Mouse (Mus musculus): ENCODE results near the gene Cyb5r3.
A peak's percentile ranks its signal among the peaks of the same experiment; 100 is the strongest.

The Cyb5r3 gene

DNA sequence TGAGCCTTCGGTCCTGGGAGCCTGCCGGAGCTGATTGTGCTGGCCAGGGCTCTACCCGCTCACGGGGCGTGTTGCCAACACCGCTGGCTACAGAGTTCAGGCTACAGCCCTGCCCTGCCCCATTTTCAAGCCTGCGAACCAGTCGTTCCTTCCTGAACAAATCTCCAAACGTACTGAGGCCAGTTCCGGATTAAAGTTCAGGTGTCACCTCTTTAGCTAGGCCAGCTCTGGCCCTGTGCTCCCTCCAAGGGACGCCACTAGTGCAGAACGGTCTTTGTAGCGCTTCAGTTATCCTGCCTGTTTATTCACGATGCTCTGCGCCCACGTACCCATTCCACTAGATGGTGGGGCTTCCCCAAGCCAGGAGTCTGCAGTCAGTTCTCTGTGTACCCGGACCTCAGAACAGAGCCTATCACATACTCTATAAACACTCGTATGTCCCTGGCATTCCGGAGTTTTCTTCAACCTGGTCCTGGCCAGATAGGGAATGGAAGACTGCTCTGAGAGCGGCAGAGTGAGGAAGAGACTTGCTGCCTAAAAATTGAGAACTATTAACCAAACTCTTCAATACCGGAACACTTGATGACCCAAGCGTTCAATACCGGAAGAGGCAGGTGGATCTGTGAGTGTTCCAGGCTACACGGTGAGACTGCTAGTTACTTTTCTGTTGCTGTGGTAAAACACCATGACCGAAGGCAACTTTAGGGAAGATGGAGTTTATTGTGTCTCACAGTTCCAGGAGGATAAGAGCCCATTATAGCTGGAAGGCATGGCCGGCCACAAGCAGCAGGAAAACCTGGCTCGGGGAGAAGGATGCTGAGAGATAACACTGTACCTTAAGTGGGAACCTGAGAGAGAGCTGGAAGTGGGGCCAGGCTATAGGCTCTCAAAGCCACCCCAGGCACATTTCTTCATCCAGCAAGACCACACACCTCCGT lies at the start of gene Cyb5r3:
TSS of gene Cyb5r3 (minus strand) at position 101 of the 938 bp plus-strand sequence.
- no peak for DNase-seq (ENCODE audit: low spot score in 2 of 2)

- DNase-seq (ENCODE audit: low spot score in 2 of 2): no peak
These were observed 49.3 kb upstream of the Cyb5r3 start for GRCm38 (mm10) chr15:83221721-83222120.

DNA sequence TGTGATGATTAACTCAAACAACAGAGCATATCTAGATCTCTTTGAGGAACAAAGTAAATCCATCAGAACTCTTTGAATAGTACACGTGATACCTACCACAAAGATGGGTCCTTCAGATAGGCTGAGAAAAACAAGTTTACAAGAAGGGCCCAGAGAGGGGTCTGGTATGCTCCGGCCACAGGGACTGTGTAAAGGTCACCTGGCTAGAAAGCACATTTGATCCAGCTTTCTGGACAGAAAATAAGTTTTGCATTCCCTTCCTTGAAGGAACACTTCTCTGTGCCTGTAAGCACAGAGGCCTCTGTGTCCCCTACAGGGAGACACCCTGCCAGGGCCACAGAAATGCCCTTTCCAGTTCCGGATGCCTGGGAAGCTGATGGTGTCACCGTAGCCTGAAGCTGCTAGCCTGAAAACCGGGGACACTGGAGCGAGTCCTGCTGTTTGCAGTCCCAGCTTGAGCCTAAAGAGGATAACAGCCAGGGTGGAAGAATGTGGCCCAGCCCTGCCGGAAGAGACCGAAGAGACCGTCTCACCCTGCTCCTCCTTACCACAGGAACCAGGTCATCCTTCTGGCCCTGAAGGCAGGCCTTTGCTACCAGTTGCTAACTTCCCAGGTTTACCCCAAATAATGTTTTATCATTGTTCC lies 48.1 kb upstream of the Cyb5r3 start:
- DNase-seq (ENCODE audit: low spot score in 2 of 2): no peak

DNA sequence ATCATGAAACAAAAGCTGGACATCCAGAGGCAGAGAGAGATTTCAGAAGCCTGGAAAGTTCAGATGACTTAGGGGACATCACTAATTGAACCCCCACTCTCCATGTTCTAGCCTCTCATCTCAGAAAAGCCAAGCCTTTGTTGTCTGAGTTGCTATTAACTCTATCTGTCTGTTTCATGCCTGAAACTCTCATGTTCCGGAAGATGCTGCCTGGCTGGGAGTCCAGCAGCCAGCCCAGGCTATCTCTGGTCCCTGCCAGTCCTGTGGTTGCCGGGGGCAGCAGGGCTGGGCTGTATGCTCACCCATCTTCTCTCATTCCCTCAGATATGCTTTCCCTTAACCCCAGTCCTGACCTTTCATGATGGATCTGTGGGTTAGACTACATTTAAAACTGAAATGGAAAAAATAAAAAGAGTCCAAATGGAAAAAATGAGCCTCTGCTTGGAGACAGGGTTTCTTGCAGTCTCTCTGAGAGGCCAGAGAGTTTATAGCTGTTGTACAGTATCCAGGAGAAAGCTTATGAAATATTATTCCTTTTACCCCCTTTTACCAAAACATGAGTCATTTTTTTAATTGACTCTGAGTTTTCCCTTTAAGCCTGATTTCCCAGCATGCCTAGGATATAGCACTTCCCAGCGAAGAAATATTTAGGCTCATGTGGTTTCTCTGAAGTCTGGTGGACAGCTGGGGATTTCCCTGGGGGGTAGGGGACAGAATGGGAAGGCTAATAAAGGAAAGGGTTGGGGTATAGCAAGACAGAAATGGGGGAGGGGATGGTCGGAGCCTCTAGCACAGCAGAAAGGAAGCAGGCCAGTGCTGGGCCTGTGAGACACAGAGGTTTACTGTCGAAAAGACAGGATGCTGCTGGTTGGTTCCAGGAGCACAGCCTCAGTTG lies 43.2 kb upstream of the Cyb5r3 start:
- no peak for DNase-seq (ENCODE audit: low spot score in 2 of 2)

GRCm38 (mm10) chr15:83210229-83210628 lies 37.8 kb upstream of the Cyb5r3 start:
- peak; percentile 48 to 56 for DNase-seq (ENCODE audit: low spot score in 2 of 2)

DNA sequence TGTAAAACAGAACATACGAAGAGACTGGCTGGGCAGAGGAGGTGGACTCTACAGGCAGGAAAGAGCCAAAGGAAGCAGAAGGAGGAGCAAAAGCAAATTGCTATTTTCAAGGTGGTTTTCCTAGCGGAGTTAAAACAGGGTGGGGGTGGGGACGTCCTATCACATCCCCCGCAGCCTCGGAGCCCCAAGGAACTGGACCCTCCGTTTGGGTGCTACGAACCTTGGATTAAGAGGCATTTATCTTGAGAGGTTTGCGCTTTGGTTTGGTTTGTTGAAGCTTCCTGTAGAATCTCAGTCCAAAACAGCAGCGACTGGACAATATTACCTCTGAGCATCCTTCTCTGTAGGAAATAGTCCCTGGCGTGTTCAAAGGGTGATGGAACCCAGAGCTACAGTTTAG lies 37.3 kb upstream of the Cyb5r3 start:
- no peak for DNase-seq (ENCODE audit: low spot score in 2 of 2)

DNA sequence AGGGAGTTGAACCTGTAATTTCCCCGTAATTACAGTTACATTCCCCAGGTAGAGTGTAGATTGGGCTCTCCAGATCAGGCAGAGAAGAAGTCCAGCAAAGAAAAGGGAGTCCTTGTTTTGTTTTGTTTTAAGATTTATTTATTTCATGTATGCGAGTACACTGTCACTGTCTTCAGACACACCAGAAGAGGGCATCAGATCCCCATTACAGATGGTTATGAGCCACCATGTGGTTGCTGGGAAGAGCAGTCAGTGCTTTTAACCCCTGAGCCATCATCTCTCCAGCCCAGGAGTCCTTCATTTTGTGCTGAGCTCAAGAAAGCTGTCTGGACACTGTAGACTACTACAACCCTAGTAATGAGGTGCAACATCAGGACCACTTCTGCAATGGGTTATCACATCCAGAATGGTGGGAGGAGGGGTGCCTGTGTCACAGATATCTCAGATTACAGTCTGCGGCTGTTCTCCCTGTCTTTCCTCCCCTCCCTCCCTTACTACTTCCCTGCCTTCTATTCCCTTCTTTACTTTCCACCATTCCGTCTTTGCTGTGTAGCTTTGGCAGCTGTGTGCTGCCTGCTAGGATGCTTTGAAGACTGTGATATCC lies 36.8 kb upstream of the Cyb5r3 start:
- no peak for DNase-seq (ENCODE audit: low spot score in 2 of 2)

DNA sequence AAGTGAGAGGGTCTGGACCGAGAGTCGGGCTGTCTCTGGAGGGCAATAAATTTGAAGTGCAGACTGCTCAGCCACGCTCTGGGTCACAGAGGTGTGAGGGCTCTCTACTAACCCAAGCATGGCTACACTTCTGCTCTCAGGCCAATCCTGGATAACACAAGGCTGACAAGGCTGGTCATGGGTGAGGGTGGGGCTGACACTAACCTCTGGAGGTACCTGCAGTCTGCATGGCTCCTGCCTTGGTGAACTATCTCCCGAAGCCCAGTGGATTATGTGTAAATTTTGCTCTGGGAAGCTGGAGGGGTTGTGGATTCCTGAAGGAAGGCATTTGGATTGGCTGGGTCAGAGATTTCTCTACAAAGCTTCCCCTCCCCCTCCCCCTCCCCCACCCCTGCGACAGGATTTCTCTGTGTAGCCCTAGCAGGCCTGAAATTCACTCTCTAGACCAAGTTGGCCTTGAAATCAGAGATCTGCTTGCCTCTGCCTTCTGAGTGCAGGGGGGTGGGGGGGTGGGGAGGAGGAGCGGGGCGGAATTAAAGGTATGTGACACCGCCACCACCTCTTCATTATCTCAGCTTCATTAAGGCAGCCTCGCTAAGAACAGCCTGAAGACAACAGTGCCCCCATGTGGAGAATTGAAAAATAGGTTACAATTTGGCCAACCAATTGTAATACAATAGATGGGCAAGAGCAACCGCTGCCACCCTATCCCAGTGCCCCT lies 32.5 kb upstream of the Cyb5r3 start:
- peak in 1 of 2 experiments; percentile 41 for DNase-seq (ENCODE audit: low spot score in 2 of 2)

- DNase-seq (ENCODE audit: low spot score in 2 of 2): no peak
These were observed 30.0 kb upstream of the Cyb5r3 start for GRCm38 (mm10) chr15:83202412-83202811.

GRCm38 (mm10) chr15:83193413-83193812 lies 21.0 kb upstream of the Cyb5r3 start:
- no peak for DNase-seq (ENCODE audit: low spot score in 2 of 2)

GRCm38 (mm10) chr15:83182351-83182750 lies 10.0 kb upstream of the Cyb5r3 start:
- DNase-seq (ENCODE audit: low spot score in 2 of 2): no peak

GRCm38 (mm10) chr15:83181800-83182330 lies 9.5 kb upstream of the Cyb5r3 start:
- DNase-seq (ENCODE audit: low spot score in 2 of 2): no peak

- no peak for DNase-seq (ENCODE audit: low spot score in 2 of 2)
These were observed 7.6 kb upstream of the Cyb5r3 start for GRCm38 (mm10) chr15:83180004-83180403.

DNA sequence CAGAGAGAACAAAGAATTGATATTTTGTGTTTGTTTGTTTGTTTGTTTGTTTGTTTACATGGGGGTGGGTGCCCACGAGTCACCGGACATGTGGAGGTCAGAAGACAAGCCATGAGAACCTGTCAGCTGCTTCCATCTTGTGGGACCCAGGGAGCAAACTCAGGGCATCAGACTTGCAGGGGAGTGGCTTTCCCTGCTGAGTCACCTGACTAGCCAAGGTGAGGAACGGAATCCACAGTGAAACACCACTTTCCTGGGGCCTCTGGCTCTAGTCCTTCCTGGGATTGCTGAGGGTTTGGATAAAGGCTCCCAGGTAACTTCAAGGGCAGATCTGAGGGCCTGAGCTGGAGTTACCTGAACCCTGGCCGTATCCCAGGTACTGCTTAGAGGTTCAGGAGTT lies 4.3 kb upstream of the Cyb5r3 start:
- DNase-seq (ENCODE audit: low spot score in 2 of 2): no peak

- no peak for DNase-seq (ENCODE audit: low spot score in 2 of 2)
These were observed 1.8 kb upstream of the Cyb5r3 start for GRCm38 (mm10) chr15:83173914-83174884.

- peak; percentile 91 to 95 for DNase-seq (ENCODE audit: low spot score in 2 of 2)
These were observed 495 bp downstream of the Cyb5r3 start for GRCm38 (mm10) chr15:83171712-83172481.

DNA sequence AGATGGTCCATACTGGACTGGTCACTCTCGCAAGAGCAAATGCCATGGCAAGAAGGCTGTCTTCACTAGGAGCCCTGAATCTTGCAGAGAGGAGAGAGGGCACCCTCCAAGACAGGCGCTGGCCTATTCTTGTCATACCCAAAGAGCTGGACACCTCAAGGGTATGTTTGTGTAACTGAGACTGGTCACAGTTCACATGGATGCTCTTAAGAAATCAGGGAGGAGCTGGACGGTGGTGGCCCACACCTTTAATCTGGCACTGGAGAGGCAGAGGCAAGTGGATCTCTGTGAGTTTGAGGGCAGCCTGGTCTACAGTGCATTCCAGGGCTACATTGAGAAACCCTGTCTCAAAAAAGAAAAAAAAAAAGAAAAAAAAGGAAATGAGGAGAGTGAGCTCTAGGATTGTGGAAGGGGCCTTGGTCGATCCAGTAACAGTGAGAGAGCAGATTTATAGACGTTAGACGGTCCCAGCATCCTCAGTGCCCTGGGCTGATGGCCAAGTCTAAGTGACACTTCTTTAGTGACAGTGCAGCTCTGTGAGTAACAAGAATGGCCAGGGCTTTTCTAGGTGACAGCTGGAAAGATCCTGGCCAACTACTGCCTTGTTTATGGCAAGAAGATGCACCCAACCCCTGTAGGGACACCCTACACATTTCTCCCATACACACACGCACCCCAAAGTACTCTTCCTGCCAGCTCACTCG lies 1.3 kb downstream of the Cyb5r3 start:
- DNase-seq (ENCODE audit: low spot score in 2 of 2): no peak
